Mouse (Mus musculus) left cerebral cortex, postnatal 14 days (tissue): ENCODE measurements around the gene Bag5. TPM values are rescaled to one million over a fixed set of nuclear protein-coding genes. Genes with fewer than 3 reads are reported as not detected.
A peak's percentile ranks its signal among the peaks of the same experiment; 100 is the strongest.

Experiments used
- DNase-seq, 2 experiments: peaks; one replicate each; pipeline ENCODE4 v3.0.0; 2021 to 2022; ENCODE audit warnings: low spot score in 2 of 2, mixed read lengths in 1 of 2
- intact Hi-C: fragments of 180-260 bp; cut with DNase I; formaldehyde crosslinking; loops from one replicate; pipeline ENCODE4 v1.15.1; 2025
- long read RNA-seq, 2 experiments: library from polyadenylated mRNA; stranded (forward); transcript quantifications; one replicate each; pipeline ENCODE4 v2.0.0; 2021
- total RNA-seq, 2 experiments: library from RNA; stranded (reverse); gene quantifications; 2 replicates each; pipeline ENCODE4 v1.2.3; 2021

Bag5 gene
- 10 to 100 TPM; 45.7 to 47.0 TPM for total RNA-seq
- long read RNA-seq, experiment 1, transcript Bag5-201 (2 exons, 2,139 nt) = major isoform, 66 of 90 reads
- long read RNA-seq, experiment 1, transcript Bag5-202 (2 exons, 1,852 nt) = minor isoform, 9 of 90 reads
- long read RNA-seq, experiment 1, partial matches to known transcripts = 8 of 90 reads
- long read RNA-seq, experiment 1, other reads (novel, unspliced or antisense) = 6 of 90 reads
- long read RNA-seq, experiment 2, transcript Bag5-202 (2 exons, 1,852 nt) = minor isoform, 5 of 66 reads
- long read RNA-seq, experiment 2, transcript Bag5-201 (2 exons, 2,139 nt) = major isoform, 50 of 66 reads
- long read RNA-seq, experiment 2, partial matches to known transcripts = 0 of 66 reads
- long read RNA-seq, experiment 2, other reads (novel, unspliced or antisense) = 9 of 66 reads

- peak; percentile 87 to 91 for DNase-seq
- intact Hi-C loops = loop anchor here (5.0 kb wide), 1 partner anchor 46 kb away; no protein-coding TSS in a partner anchor
Observed at GRCm38 (mm10) chr12:111713004-111713651, at the start of gene Bag5, which contains the start of gene Apopt1. TSS of gene Bag5 (minus strand) at chr12:111713257. TSS of gene Apopt1 (plus strand) at chr12:111713261.

- DNase-seq = no peak
- intact Hi-C loops = no loop called here
Observed at GRCm38 (mm10) chr12:111760306-111760908, 47.4 kb upstream of the Bag5 start.

GRCm38 (mm10) chr12:111759176-111760061 lies 46.4 kb upstream of the Bag5 start:
- intact Hi-C loops = no loop called here
- peak; percentile 27 to 43 for DNase-seq

DNA sequence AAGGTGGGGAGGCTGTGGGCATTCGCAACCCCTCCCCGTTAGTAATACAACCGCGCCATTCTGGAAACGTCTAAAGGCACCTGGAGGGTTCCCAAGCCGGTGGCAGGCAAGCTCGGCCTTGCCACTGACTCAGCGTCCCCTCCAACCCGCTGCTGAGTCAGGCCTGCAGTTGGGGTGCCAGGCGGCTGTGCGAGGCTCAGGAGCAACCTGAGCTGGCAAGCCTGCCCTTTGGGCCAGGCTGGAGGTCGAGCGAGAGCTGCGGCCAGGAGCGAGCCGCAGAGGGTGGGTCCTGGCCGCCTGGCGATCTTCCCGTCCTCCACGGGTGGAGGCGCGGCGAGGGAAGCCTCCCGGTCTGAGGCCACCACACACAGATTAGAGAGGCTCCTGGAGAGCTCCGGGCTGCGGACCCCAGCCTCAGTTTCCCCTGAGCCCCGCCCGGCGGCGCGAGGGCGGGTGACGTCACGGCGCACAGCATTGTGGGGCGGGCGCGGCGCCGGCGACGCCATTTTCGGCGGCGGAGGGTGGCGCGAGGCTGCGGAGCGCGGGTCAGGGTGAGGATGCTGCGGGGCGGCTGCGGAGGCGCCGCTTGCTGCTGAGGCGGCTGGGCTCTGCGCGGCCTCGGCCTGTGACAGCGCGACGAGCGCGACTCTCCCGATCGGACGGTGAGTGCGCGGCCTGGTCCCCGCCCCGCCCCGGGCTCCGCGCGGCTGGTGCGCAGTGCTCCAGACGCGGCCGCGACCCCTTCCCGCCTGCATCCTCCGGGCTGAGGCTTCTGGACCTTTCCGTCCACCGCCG lies 45.5 kb upstream of the Bag5 start, which contains the start of gene Klc1:
Gene Klc1, plus strand, starts transcription at position 469 of the 795 bp plus-strand sequence.
- intact Hi-C loops = no loop called here
- DNase-seq = peak; percentile 62 to 82

GRCm38 (mm10) chr12:111757561-111758325 lies 44.7 kb upstream of the Bag5 start:
- no peak for DNase-seq
- intact Hi-C loops = no loop called here

GRCm38 (mm10) chr12:111756698-111757082 lies 43.6 kb upstream of the Bag5 start:
- intact Hi-C loops = no loop called here
- DNase-seq = no peak

GRCm38 (mm10) chr12:111756082-111756697 lies 43.1 kb upstream of the Bag5 start:
- intact Hi-C loops = no loop called here
- no peak for DNase-seq

DNA sequence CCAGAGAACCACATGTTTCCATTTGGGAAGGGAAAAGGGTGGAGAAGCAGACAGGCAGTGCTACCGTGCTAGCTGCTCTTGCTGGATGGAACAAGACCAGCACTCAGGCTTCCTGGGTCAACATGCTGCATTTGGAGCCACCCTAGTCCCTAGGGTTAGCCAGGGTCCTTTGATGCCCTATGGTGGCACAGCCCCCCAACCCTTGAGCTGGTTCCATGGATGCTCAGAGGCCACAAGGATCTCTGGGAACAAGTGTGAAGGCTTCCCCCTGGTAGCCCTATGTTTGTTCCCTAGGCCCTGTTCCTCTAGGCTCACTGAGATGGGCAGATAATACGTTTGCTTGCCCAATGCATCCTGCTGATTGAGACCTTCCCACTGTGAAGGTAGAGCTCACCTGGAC lies 42.2 kb upstream of the Bag5 start:
- DNase-seq = no peak
- intact Hi-C loops = no loop called here

DNA sequence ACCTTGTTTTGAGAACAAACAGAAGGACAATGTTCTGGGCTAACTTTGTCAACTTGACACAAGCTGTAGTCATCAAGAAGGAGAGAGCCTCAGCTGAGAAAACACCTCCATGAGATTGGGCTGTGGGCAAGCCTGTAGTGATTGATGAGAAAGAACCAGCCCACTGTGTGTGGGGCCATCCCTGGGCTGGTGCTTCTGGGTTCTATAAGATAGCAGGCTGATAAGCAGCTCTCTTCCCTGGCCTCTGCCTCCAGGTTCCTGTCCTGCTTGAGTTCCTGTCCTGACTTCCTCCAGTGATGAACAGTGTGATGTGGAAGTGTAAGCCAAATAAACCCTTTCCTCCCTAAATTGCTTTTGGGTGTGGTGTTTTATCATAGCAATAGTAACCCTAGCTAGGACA lies 41.7 kb upstream of the Bag5 start:
- no peak for DNase-seq
- intact Hi-C loops = no loop called here

GRCm38 (mm10) chr12:111753347-111753746 lies 40.3 kb upstream of the Bag5 start:
- no peak for DNase-seq
- intact Hi-C loops = no loop called here

DNA sequence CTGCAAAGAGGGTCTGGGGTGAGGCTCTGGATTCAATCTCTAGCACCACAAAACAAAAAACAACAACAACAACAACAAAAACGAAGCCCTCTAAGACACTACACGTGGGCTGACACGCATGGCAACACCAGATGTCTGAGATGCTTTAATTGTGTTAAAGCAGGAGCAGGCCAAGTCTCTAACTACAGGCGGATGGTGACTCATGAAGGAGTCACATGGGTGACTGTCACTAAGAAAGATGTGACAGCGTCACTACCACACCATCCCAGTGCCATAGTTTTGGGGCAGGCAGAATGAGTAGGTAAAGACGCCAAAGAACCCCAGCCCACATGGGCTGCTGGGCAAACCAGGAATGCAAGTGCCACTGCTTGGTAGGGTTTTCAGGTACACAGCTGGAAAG lies 39.4 kb upstream of the Bag5 start:
- intact Hi-C loops = no loop called here
- peak in 1 of 2 experiments; percentile 54 for DNase-seq

GRCm38 (mm10) chr12:111750739-111751138 lies 37.7 kb upstream of the Bag5 start:
- intact Hi-C loops = no loop called here
- no peak for DNase-seq

GRCm38 (mm10) chr12:111747421-111747820 lies 34.4 kb upstream of the Bag5 start:
- no peak for DNase-seq
- intact Hi-C loops = no loop called here

DNA sequence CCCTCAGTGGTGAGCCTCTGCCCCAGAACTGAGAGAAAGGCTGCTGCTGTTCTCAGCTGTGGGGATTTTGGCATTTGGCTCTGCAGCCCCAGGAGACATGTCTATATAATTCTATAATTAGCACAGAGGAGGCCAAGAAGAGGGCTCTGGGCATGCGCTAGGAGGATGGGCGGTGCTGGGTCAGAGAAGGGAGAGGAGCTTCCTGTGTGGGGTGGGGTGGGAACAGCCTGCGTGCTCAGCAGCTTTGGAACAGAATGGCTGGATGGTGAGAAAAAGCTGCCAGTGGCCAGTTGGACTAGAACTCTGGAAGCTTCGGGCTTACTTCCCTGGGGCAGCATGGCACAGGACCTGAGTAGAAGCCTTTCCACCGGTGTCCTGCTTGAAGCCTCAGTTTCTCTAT lies 33.0 kb upstream of the Bag5 start:
- intact Hi-C loops = no loop called here
- peak in 1 of 2 experiments; percentile 42 for DNase-seq

GRCm38 (mm10) chr12:111745274-111745673 lies 32.2 kb upstream of the Bag5 start:
- DNase-seq = no peak
- intact Hi-C loops = no loop called here

DNA sequence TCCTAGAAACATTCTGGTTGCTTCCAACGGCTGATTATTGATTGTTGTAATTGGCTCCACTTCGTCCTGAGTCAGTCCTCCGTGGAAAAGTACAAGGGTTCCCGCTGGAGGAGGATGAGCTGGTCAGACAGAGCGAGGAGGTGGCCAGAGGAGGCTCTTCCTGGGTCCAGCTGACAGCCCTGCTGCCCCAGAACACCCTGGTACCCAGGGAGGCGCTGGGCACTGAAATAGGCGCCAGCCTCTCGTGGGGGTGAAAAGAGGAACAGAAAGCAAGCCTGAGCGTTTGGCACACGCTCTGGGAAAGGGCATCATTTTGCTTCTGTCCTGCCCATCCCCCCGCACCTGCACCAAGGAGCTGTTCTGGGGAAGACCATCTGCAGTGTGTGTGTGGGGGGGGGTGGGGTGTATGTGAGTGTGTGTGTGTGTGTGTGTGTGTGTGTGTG lies 30.9 kb upstream of the Bag5 start:
- intact Hi-C loops = no loop called here

DNA sequence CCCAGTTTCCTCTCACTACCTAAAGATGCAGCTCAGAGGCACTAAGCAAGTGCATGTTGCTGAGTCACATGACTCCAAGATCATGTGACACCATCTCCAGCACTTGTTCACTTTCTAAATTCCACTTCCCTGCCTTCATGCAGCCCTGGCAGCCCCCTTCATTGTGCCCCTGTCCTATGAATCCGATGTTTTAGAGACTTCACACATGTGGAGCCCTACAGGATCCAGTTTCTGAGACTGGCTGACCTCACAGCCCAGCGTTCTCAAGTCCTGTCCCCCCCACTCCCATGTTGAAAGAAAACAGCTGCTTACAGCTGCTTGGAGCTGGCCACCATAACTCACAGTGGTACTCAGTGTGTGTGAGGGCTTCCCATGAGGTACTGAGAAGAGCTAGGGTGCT lies 30.4 kb upstream of the Bag5 start:
- intact Hi-C loops = no loop called here
- DNase-seq = no peak

More for the DNA sequence above, 30.9 kb upstream of the Bag5 start:
- no peak for DNase-seq
